Comparison of ENCODE assay signal across 7 mouse cellular contexts in genomic region chr8:104443125-104443679, GRCm38 (mm10). TPM values are rescaled to one million over a fixed set of nuclear protein-coding genes. Genes with fewer than 3 reads are reported as not detected.
DNase-seq lines count a peak whose midpoint lies in the region; ATAC-seq and TF ChIP-seq lines count a peak whose summit lies in the region.

No protein-coding gene starts in this region.

- no peak overlapping the region for H3K4me2 ChIP-seq in neural tube, embryonic 11.5 days (ENCODE audit: low read depth)
- H3K4me2 ChIP-seq in forebrain, embryonic 12.5 days, result peak overlapping the region; percentile 90; the same call in 1 of the 2 replicates
- peak overlapping the region; percentile 69; the same call in 1 of the 2 replicates for H3K4me2 ChIP-seq in limb, embryonic 14.5 days (replicated peaks; ENCODE audit: low read depth, low read length, severe bottlenecking)

- 65% methylated on average over 7 of the region's 7 CpGs for WGBS in neural tube, embryonic 11.5 days
- WGBS in forebrain, embryonic 12.5 days, result 67% methylated on average over 7 of the region's 7 CpGs
- 64% methylated on average over 7 of the region's 7 CpGs for WGBS in limb, embryonic 14.5 days

- ATAC-seq in neural tube, embryonic 11.5 days (ENCODE audit: insufficient read depth, low FRiP score, low TSS enrichment), result peak; percentile 58
- ATAC-seq in forebrain, embryonic 12.5 days (ENCODE audit: low FRiP score), result peak; percentile 37
- peak; percentile 25; the same call in 1 of the 2 replicates for ATAC-seq in limb, embryonic 14.5 days (ENCODE audit: low FRiP score, low read depth)

- H3K4me1 ChIP-seq in neural tube, embryonic 11.5 days (ENCODE audit: control insufficient read depth, insufficient read depth, low read length), result peaks cover 9% of the 10 kb centered on the region
- H3K4me1 ChIP-seq in forebrain, embryonic 12.5 days, result peaks cover 17% of the 10 kb centered on the region
- H3K4me1 ChIP-seq in limb, embryonic 14.5 days (ENCODE audit: control insufficient read depth, insufficient read depth, low read length), result peaks cover 12% of the 10 kb centered on the region

- TF ChIP-seq POLR2A in limb, embryonic 14.5 days (IDR thresholded peaks at IDR 0.05; ENCODE audit: borderline replicate concordance, extremely low read depth, insufficient read depth, insufficient read length), result no peak

- H3K27me3 ChIP-seq in neural tube, embryonic 11.5 days (ENCODE audit: control insufficient read depth, insufficient read depth, low read length), result no peaks in the 10 kb centered on the region
- no peaks in the 10 kb centered on the region for H3K27me3 ChIP-seq in forebrain, embryonic 12.5 days
- no peaks in the 10 kb centered on the region for H3K27me3 ChIP-seq in limb, embryonic 14.5 days (ENCODE audit: control insufficient read depth, insufficient read depth, low read length)

- peak overlapping the region; percentile 96 for H3K4me3 ChIP-seq in neural tube, embryonic 11.5 days (ENCODE audit: low read depth, low read length)
- peak overlapping the region; percentile 91 for H3K4me3 ChIP-seq in forebrain, embryonic 12.5 days (replicated peaks)
- H3K4me3 ChIP-seq in limb, embryonic 14.5 days (replicated peaks; ENCODE audit: low read length), result peak overlapping the region; percentile 69

- H3K36me3 ChIP-seq in neural tube, embryonic 11.5 days (ENCODE audit: control insufficient read depth, insufficient read depth, low read length), result peaks cover 3% of the 10 kb centered on the region
- peaks cover 27% of the 10 kb centered on the region for H3K36me3 ChIP-seq in forebrain, embryonic 12.5 days (replicated peaks)
- peaks cover 25% of the 10 kb centered on the region for H3K36me3 ChIP-seq in limb, embryonic 14.5 days (ENCODE audit: control insufficient read depth, insufficient read depth, low read length)

- DNase-seq in neural tube, embryonic 11.5 days (ENCODE audit: low spot score), result no peak
- no peak for DNase-seq in neural tube, embryonic 10.5 days (ENCODE audit: extremely low spot score, low spot score)
- DNase-seq in limb, embryonic 14.5 days (ENCODE audit: low spot score), result no peak
- DNase-seq in retina, postnatal 1 day, result no peak
- no peak for DNase-seq in adrenal gland, adult 2 months
- DNase-seq in kidney, postnatal 10 days, result no peak

- H3K9ac ChIP-seq in neural tube, embryonic 11.5 days (ENCODE audit: low read length), result peak overlapping the region; percentile 98; the same call in 1 of the 2 replicates
- H3K9ac ChIP-seq in forebrain, embryonic 12.5 days, result peak overlapping the region; percentile 95
- H3K9ac ChIP-seq in limb, embryonic 14.5 days (ENCODE audit: low read depth, low read length, severe bottlenecking), result peak overlapping the region; percentile 88

- no peak overlapping the region for H3K27ac ChIP-seq in neural tube, embryonic 11.5 days (ENCODE audit: low read depth, low read length)
- H3K27ac ChIP-seq in forebrain, embryonic 12.5 days, result no peak overlapping the region
- peak overlapping the region; percentile 91 for H3K27ac ChIP-seq in limb, embryonic 14.5 days (replicated peaks; ENCODE audit: low read depth, low read length)

- H3K9me3 ChIP-seq in neural tube, embryonic 11.5 days (ENCODE audit: control insufficient read depth, low read length), result no peaks in the 10 kb centered on the region
- no peaks in the 10 kb centered on the region for H3K9me3 ChIP-seq in forebrain, embryonic 12.5 days
- no peaks in the 10 kb centered on the region for H3K9me3 ChIP-seq in limb, embryonic 14.5 days (ENCODE audit: control insufficient read depth, low read length)

RNA-seq across cellular contexts. Expression of gene Dync1li2, which starts 0.4 kb away (rescaled TPM):
- 78.2 and 82.2 TPM in 2 replicates for polyA plus RNA-seq in neural tube, embryonic 11.5 days (2014; fragmentation: Nextera tagmentation; extraction: Ambion mirVana)
- polyA plus RNA-seq in forebrain, embryonic 12.5 days (2016; fragmentation: Nextera tagmentation; extraction: Ambion mirVana), result 129 and 136 TPM in 2 replicates
- polyA plus RNA-seq in limb, embryonic 14.5 days (2012; rRNA removed), result 58.2 and 64.7 TPM in 2 replicates
- polyA plus RNA-seq in limb, embryonic 14.5 days (2014; fragmentation: Nextera tagmentation; extraction: Ambion mirVana), result 48.8 and 53.5 TPM in 2 replicates
- 100 to 1,000 TPM in 1 of 2 experiments, 10 to 100 TPM in 1; 90.6 to 168 TPM for total RNA-seq in adrenal gland, adult 2 months (2021)
- polyA plus RNA-seq in adrenal gland, adult 2 months (2012; rRNA removed), result 9.5 and 10.5 TPM in 2 replicates

RNA-seq across cellular contexts. Expression of gene Cmtm4, which starts 47.6 kb away (rescaled TPM):
- 2.8 and 3.2 TPM in 2 replicates for polyA plus RNA-seq in neural tube, embryonic 11.5 days (2014; fragmentation: Nextera tagmentation; extraction: Ambion mirVana)
- polyA plus RNA-seq in forebrain, embryonic 12.5 days (2016; fragmentation: Nextera tagmentation; extraction: Ambion mirVana), result 3.3 and 3.5 TPM in 2 replicates
- polyA plus RNA-seq in limb, embryonic 14.5 days (2012; rRNA removed), result 18.9 and 21.4 TPM in 2 replicates
- polyA plus RNA-seq in limb, embryonic 14.5 days (2014; fragmentation: Nextera tagmentation; extraction: Ambion mirVana), result 4.1 and 4.5 TPM in 2 replicates
- 10 to 100 TPM; 31.1 to 53.2 TPM for total RNA-seq in adrenal gland, adult 2 months (2021)
- 19.1 and 19.5 TPM in 2 replicates for polyA plus RNA-seq in adrenal gland, adult 2 months (2012; rRNA removed)
